Mouse (Mus musculus) naive thymus-derived CD4-positive, alpha-beta T cell, adult 2 months (primary cell): ENCODE data around the gene Olfr544.

Source experiments
- DNase-seq: peaks from one replicate; pipeline ENCODE4 v3.0.0-alpha.2; 2011; ENCODE audit warnings: low read depth

Olfr544 gene

GRCm38 (mm10) chr7:102477377-102477776, 10.7 kb downstream of the Olfr544 start:
- no peak for DNase-seq

- DNase-seq = no peak
Measured at GRCm38 (mm10) chr7:102476601-102477000, 11.5 kb downstream of the Olfr544 start.

GRCm38 (mm10) chr7:102472675-102473074, 15.4 kb downstream of the Olfr544 start:
- no peak for DNase-seq

- DNase-seq = no peak
Measured at GRCm38 (mm10) chr7:102467566-102467965, 20.5 kb downstream of the Olfr544 start.

- DNase-seq = no peak
Measured at GRCm38 (mm10) chr7:102458618-102459380, 29.3 kb downstream of the Olfr544 start.

- DNase-seq = no peak
Measured at GRCm38 (mm10) chr7:102446438-102446837, 41.7 kb downstream of the Olfr544 start.

GRCm38 (mm10) chr7:102444301-102444700, 43.8 kb downstream of the Olfr544 start:
- DNase-seq = no peak

- no peak for DNase-seq
Measured at GRCm38 (mm10) chr7:102442432-102442831, 45.7 kb downstream of the Olfr544 start.

GRCm38 (mm10) chr7:102441657-102442391, 46.3 kb downstream of the Olfr544 start, which contains the start of gene Rrm1:
Gene Rrm1 (plus strand): TSS chr7:102441695.
- DNase-seq = peak; percentile 95

GRCm38 (mm10) chr7:102440822-102441656, 47.1 kb downstream of the Olfr544 start:
- peak; percentile 23 for DNase-seq

- DNase-seq = no peak
Measured at GRCm38 (mm10) chr7:102434344-102434743, 53.8 kb downstream of the Olfr544 start.
